Mouse (Mus musculus): ENCODE results near the gene Gria3. TPM values are rescaled to one million over a fixed set of nuclear protein-coding genes. Genes with fewer than 3 reads are reported as not detected.

The Gria3 gene
- polyA plus RNA-seq, 1 experiment from 2014 or later = 1.4 TPM

GRCm38 (mm10) chrX:41535886-41536285, 135.2 kb downstream of the Gria3 start:
- WGBS = 81% methylated on average over 2 of the region's 2 CpGs
- Histone ChIP-seq H3K9ac (ENCODE audit: low read depth, low read length) (no peak overlapping the region), H3K4me1 (replicated peaks; ENCODE audit: control insufficient read depth, insufficient read depth, low read length) (no peaks in the 10 kb centered on the region), H3K4me3 (ENCODE audit: low read depth, low read length) (no peak overlapping the region), H3K4me2 (replicated peaks; ENCODE audit: low read depth) (no peak overlapping the region), H3K27me3 (replicated peaks; ENCODE audit: control insufficient read depth, insufficient read depth, low read length) (no peaks in the 10 kb centered on the region), H3K27ac (ENCODE audit: low read depth, low read length) (no peak overlapping the region), H3K9me3 (ENCODE audit: control insufficient read depth) (no peaks in the 10 kb centered on the region), H3K36me3 (ENCODE audit: control insufficient read depth, insufficient read depth) (no peaks in the 10 kb centered on the region)
- TF ChIP-seq CTCF (IDR thresholded peaks at IDR 0.05; ENCODE audit: low read depth) = no peak
- ATAC-seq = no peak

GRCm38 (mm10) chrX:41562296-41563060, 161.8 kb downstream of the Gria3 start:
- WGBS = 62% methylated on average over 6 of the region's 6 CpGs
- no peak for ATAC-seq

GRCm38 (mm10) chrX:41564898-41565297, 164.2 kb downstream of the Gria3 start:
- H3K4me3 ChIP-seq (ENCODE audit: low read depth, low read length) = no peak overlapping the region
- no peaks in the 10 kb centered on the region for H3K36me3 ChIP-seq (ENCODE audit: control insufficient read depth, insufficient read depth)
- no peak overlapping the region for H3K27ac ChIP-seq (ENCODE audit: low read depth, low read length)
- no peak overlapping the region for H3K9ac ChIP-seq (ENCODE audit: low read depth, low read length)
- no peak for TF ChIP-seq CTCF (IDR thresholded peaks at IDR 0.05; ENCODE audit: low read depth)
- H3K4me1 ChIP-seq (replicated peaks; ENCODE audit: control insufficient read depth, insufficient read depth, low read length) = no peaks in the 10 kb centered on the region
- no peaks in the 10 kb centered on the region for H3K27me3 ChIP-seq (replicated peaks; ENCODE audit: control insufficient read depth, insufficient read depth, low read length)
- no peak for ATAC-seq
- H3K9me3 ChIP-seq (ENCODE audit: control insufficient read depth) = no peaks in the 10 kb centered on the region
- WGBS = 81% methylated on average over 2 of the region's 2 CpGs
- H3K4me2 ChIP-seq (replicated peaks; ENCODE audit: low read depth) = no peak overlapping the region

More at GRCm38 (mm10) chrX:41562296-41563060, 161.8 kb downstream of the Gria3 start:
- Histone ChIP-seq H3K9ac (ENCODE audit: low read depth, low read length) (no peak overlapping the region), H3K27me3 (replicated peaks; ENCODE audit: control insufficient read depth, insufficient read depth, low read length) (no peaks in the 10 kb centered on the region), H3K9me3 (ENCODE audit: control insufficient read depth) (no peaks in the 10 kb centered on the region), H3K4me3 (ENCODE audit: low read depth, low read length) (no peak overlapping the region), H3K4me2 (replicated peaks; ENCODE audit: low read depth) (no peak overlapping the region), H3K36me3 (ENCODE audit: control insufficient read depth, insufficient read depth) (no peaks in the 10 kb centered on the region), H3K4me1 (replicated peaks; ENCODE audit: control insufficient read depth, insufficient read depth, low read length) (no peaks in the 10 kb centered on the region), H3K27ac (ENCODE audit: low read depth, low read length) (no peak overlapping the region)
- TF ChIP-seq CTCF (IDR thresholded peaks at IDR 0.05; ENCODE audit: low read depth) = no peak

- Histone ChIP-seq H3K36me3 (ENCODE audit: control insufficient read depth, insufficient read depth) (no peaks in the 10 kb centered on the region), H3K9me3 (ENCODE audit: control insufficient read depth) (no peaks in the 10 kb centered on the region), H3K4me2 (replicated peaks; ENCODE audit: low read depth) (no peak overlapping the region), H3K9ac (ENCODE audit: low read depth, low read length) (no peak overlapping the region), H3K27ac (ENCODE audit: low read depth, low read length) (no peak overlapping the region), H3K4me3 (ENCODE audit: low read depth, low read length) (no peak overlapping the region), H3K4me1 (replicated peaks; ENCODE audit: control insufficient read depth, insufficient read depth, low read length) (no peaks in the 10 kb centered on the region), H3K27me3 (replicated peaks; ENCODE audit: control insufficient read depth, insufficient read depth, low read length) (no peaks in the 10 kb centered on the region)
- no peak for ATAC-seq
- 64% methylated on average over 1 of the region's 1 CpGs for WGBS
- no peak for TF ChIP-seq CTCF (IDR thresholded peaks at IDR 0.05; ENCODE audit: low read depth)
These were observed 172.4 kb downstream of the Gria3 start for GRCm38 (mm10) chrX:41573079-41573478.

DNA sequence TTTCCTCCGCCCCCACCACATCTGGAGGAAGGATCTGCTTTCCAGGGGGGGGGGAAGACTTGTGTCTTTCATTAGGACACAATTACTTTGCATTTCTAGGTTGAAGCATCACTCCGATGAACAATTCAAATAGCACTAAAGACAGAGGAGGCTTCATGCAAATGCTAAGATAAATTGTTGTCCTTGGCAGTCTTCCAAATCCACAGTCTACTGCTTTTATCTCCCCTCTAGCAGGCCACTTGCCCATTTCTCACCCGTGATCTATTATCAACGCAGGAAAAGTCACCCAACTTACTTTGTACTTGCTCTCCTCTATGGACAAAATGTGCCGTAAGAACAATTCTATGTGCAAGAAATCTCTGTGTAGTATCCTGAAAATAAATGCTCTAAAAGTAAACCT, 178.1 kb downstream of the Gria3 start:
- Histone ChIP-seq H3K9ac (ENCODE audit: low read depth, low read length) (no peak overlapping the region), H3K27me3 (replicated peaks; ENCODE audit: control insufficient read depth, insufficient read depth, low read length) (no peaks in the 10 kb centered on the region), H3K36me3 (ENCODE audit: control insufficient read depth, insufficient read depth) (no peaks in the 10 kb centered on the region), H3K4me1 (replicated peaks; ENCODE audit: control insufficient read depth, insufficient read depth, low read length) (no peaks in the 10 kb centered on the region), H3K4me3 (ENCODE audit: low read depth, low read length) (no peak overlapping the region), H3K27ac (ENCODE audit: low read depth, low read length) (no peak overlapping the region), H3K4me2 (replicated peaks; ENCODE audit: low read depth) (no peak overlapping the region), H3K9me3 (ENCODE audit: control insufficient read depth) (no peaks in the 10 kb centered on the region)
- no peak for TF ChIP-seq CTCF (IDR thresholded peaks at IDR 0.05; ENCODE audit: low read depth)
- no peak for ATAC-seq
- 56% methylated on average over 5 of the region's 5 CpGs for WGBS

GRCm38 (mm10) chrX:41587692-41588091, 187.0 kb downstream of the Gria3 start:
- no peak overlapping the region for H3K27ac ChIP-seq (ENCODE audit: low read depth, low read length)
- H3K27me3 ChIP-seq (replicated peaks; ENCODE audit: control insufficient read depth, insufficient read depth, low read length) = no peaks in the 10 kb centered on the region
- H3K36me3 ChIP-seq (ENCODE audit: control insufficient read depth, insufficient read depth) = no peaks in the 10 kb centered on the region
- no peak for TF ChIP-seq CTCF (IDR thresholded peaks at IDR 0.05; ENCODE audit: low read depth)
- H3K9me3 ChIP-seq (ENCODE audit: control insufficient read depth) = no peaks in the 10 kb centered on the region
- no peak overlapping the region for H3K4me3 ChIP-seq (ENCODE audit: low read depth, low read length)
- WGBS = 88% methylated on average over 3 of the region's 3 CpGs
- H3K9ac ChIP-seq (ENCODE audit: low read depth, low read length) = no peak overlapping the region
- no peak for ATAC-seq
- no peak overlapping the region for H3K4me2 ChIP-seq (replicated peaks; ENCODE audit: low read depth)
- no peaks in the 10 kb centered on the region for H3K4me1 ChIP-seq (replicated peaks; ENCODE audit: control insufficient read depth, insufficient read depth, low read length)
